ENCODE assay signal across 10 mouse cellular contexts in the genomic region with DNA sequence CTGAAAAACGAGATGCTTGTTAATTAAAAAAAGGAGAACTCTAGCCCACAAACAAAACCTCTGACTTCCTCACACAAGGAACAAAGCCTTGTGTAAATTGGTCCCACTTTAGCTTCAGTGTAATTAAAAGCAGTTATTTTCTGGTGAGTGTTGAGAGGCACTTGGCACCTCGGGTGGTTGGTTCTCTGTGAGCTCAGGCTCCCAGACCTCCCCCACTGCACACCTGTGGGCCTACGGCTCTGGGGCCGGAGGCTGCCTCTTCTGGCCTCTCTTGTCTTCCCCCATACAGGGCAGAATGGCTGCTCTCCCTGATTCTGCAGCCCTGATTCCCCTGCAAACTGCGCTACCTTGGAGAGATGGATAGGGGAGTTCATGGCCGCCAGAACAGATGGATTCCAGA. TPM values are rescaled to one million over a fixed set of nuclear protein-coding genes. Genes with fewer than 3 reads are reported as not detected.
DNase-seq lines count a peak whose midpoint lies in the region; ATAC-seq lines count a peak whose summit lies in the region.
"Had no signal": no experiment of that assay in that cellular context is flagged by ENCODE, and none has a peak within 500 bp of the region (broad histone marks: within the 10 kb centered on the region; RNA-seq: fewer than 3 reads in every experiment).

No protein-coding gene starts in this region.

- H3K36me3 ChIP-seq in heart, embryonic 16.5 days (ENCODE audit: control insufficient read depth, insufficient read depth): peaks cover 12% of the 10 kb centered on the region
- peaks cover 38% of the 10 kb centered on the region for H3K36me3 ChIP-seq in neural tube, embryonic 13.5 days
- peaks cover 50% of the 10 kb centered on the region for H3K36me3 ChIP-seq in forebrain, embryonic 13.5 days (ENCODE audit: poor library complexity, severe bottlenecking)
- H3K36me3 ChIP-seq in neural tube, embryonic 14.5 days (ENCODE audit: control insufficient read depth, insufficient read depth, low read length): peaks cover 13% of the 10 kb centered on the region

- DNase-seq in heart, postnatal 4 days: no peak
- no peak for DNase-seq in neural tube, embryonic 10.5 days (ENCODE audit: extremely low spot score, low spot score)
- no peak for DNase-seq in gastrocnemius, adult 18-20 months (ENCODE audit: low spot score)
- DNase-seq: kidney, adult 8-10 months; right cerebral cortex, postnatal 25 days had no signal

- no peak overlapping the region for H3K9ac ChIP-seq in heart, embryonic 16.5 days (ENCODE audit: low read length)
- H3K9ac ChIP-seq in neural tube, embryonic 13.5 days: no peak overlapping the region
- no peak overlapping the region for H3K9ac ChIP-seq in forebrain, embryonic 13.5 days
- H3K9ac ChIP-seq in neural tube, embryonic 14.5 days (replicated peaks; ENCODE audit: low read depth, low read length): no peak overlapping the region

- WGBS in heart, embryonic 16.5 days: 71% methylated on average over 6 of the region's 6 CpGs
- WGBS in neural tube, embryonic 13.5 days: 60% methylated on average over 6 of the region's 6 CpGs
- 45% methylated on average over 6 of the region's 6 CpGs for WGBS in forebrain, embryonic 13.5 days
- 60% methylated on average over 6 of the region's 6 CpGs for WGBS in neural tube, embryonic 14.5 days

- no peak overlapping the region for H3K4me3 ChIP-seq in heart, embryonic 16.5 days (ENCODE audit: low read length)
- H3K4me3 ChIP-seq in neural tube, embryonic 13.5 days: no peak overlapping the region
- H3K4me3 ChIP-seq in forebrain, embryonic 13.5 days: no peak overlapping the region
- H3K4me3 ChIP-seq in neural tube, embryonic 14.5 days (ENCODE audit: low read depth, low read length): no peak overlapping the region

- no peak for ATAC-seq in heart, embryonic 16.5 days (replicated peaks; ENCODE audit: extremely low read depth, insufficient read depth, low FRiP score)
- no peak for ATAC-seq in neural tube, embryonic 13.5 days (ENCODE audit: low read depth)
- no peak for ATAC-seq in forebrain, embryonic 13.5 days
- no peak for ATAC-seq in neural tube, embryonic 14.5 days (ENCODE audit: low read depth)
- no peak for ATAC-seq in erythroblast, adult 5-6 weeks (replicated peaks; ENCODE audit: low FRiP score, poor library complexity, severe bottlenecking)

- H3K4me1 ChIP-seq in heart, embryonic 16.5 days (ENCODE audit: control insufficient read depth, insufficient read depth, low read length): peaks cover 30% of the 10 kb centered on the region
- H3K4me1 ChIP-seq in neural tube, embryonic 13.5 days (replicated peaks): peaks cover 37% of the 10 kb centered on the region
- peaks cover 54% of the 10 kb centered on the region for H3K4me1 ChIP-seq in forebrain, embryonic 13.5 days
- H3K4me1 ChIP-seq in neural tube, embryonic 14.5 days (ENCODE audit: control insufficient read depth, insufficient read depth, low read length): peaks cover 10% of the 10 kb centered on the region

- no peak overlapping the region for H3K4me2 ChIP-seq in heart, embryonic 16.5 days (ENCODE audit: low read depth, low read length)
- H3K4me2 ChIP-seq in neural tube, embryonic 13.5 days: no peak overlapping the region
- 0 out of 2 replicates have a peak overlapping the region, but pooled peaks have one; percentile 3 for H3K4me2 ChIP-seq in forebrain, embryonic 13.5 days
- H3K4me2 ChIP-seq in neural tube, embryonic 14.5 days (ENCODE audit: low read depth, low read length): no peak overlapping the region

- no peaks in the 10 kb centered on the region for H3K27me3 ChIP-seq in heart, embryonic 16.5 days (ENCODE audit: control insufficient read depth, insufficient read depth, low read length)
- H3K27me3 ChIP-seq in neural tube, embryonic 13.5 days: no peaks in the 10 kb centered on the region
- no peaks in the 10 kb centered on the region for H3K27me3 ChIP-seq in forebrain, embryonic 13.5 days
- no peaks in the 10 kb centered on the region for H3K27me3 ChIP-seq in neural tube, embryonic 14.5 days (ENCODE audit: control insufficient read depth, insufficient read depth, low read length)

- H3K9me3 ChIP-seq in heart, embryonic 16.5 days (replicated peaks; ENCODE audit: control insufficient read depth, low read length): no peaks in the 10 kb centered on the region
- H3K9me3 ChIP-seq in neural tube, embryonic 13.5 days: no peaks in the 10 kb centered on the region
- H3K9me3 ChIP-seq in forebrain, embryonic 13.5 days (replicated peaks): no peaks in the 10 kb centered on the region
- H3K9me3 ChIP-seq in neural tube, embryonic 14.5 days (ENCODE audit: control insufficient read depth, low read length): no peaks in the 10 kb centered on the region

- peak overlapping the region; percentile 8 for H3K27ac ChIP-seq in heart, embryonic 16.5 days (ENCODE audit: low read length)
- peak overlapping the region; percentile 64 for H3K27ac ChIP-seq in neural tube, embryonic 13.5 days (replicated peaks)
- peak overlapping the region; percentile 37 for H3K27ac ChIP-seq in forebrain, embryonic 13.5 days
- 0 out of 2 replicates have a peak overlapping the region, but pooled peaks have one; percentile 24 for H3K27ac ChIP-seq in neural tube, embryonic 14.5 days (ENCODE audit: low read depth, low read length)

RNA-seq across cellular contexts. Expression of gene Slc38a1, which starts 49.3 kb away (rescaled TPM):
- 70.7 and 71.2 TPM in 2 replicates for polyA plus RNA-seq in heart, embryonic 16.5 days (2015; fragmentation: Nextera tagmentation; extraction: Ambion mirVana)
- 10 to 100 TPM; 88.2 to 90.4 TPM for total RNA-seq in heart, postnatal 4 days (2021)
- polyA plus RNA-seq in neural tube, embryonic 13.5 days (2015; fragmentation: Nextera tagmentation; extraction: Ambion mirVana): 140 and 158 TPM in 2 replicates
- 138 and 142 TPM in 2 replicates for polyA plus RNA-seq in forebrain, embryonic 13.5 days (2015; fragmentation: Nextera tagmentation; extraction: Ambion mirVana)
- 173 and 175 TPM in 2 replicates for polyA plus RNA-seq in neural tube, embryonic 14.5 days (2014; fragmentation: Nextera tagmentation; extraction: Ambion mirVana)
- 15.3 and 27.3 TPM in 2 replicates for total RNA-seq in erythroblast, adult 5-6 weeks (2015; ENCODE audit: low replicate concordance)
- total RNA-seq in erythroblast, adult 5-6 weeks (2017; ENCODE audit: low replicate concordance): 6.6 TPM in 2 replicates
- total RNA-seq in gastrocnemius, adult 18-20 months (2021): 1 to 10 TPM in 1 of 2 experiments, under 1 TPM in 1; 0.75 to 1.4 TPM

Comparison
In these comparisons a context has a peak if more than half of its experiments do, and no peak if none do; other contexts are left out.
1. H3K27ac ChIP-seq: peak in every context shown above with its lines; median percentile 64 in neural tube, embryonic 13.5 days; 37 in forebrain, embryonic 13.5 days; 24 in neural tube, embryonic 14.5 days; 8 in heart, embryonic 16.5 days.